Mouse (Mus musculus): ENCODE results near the gene Nphp4.

The Nphp4 gene

DNA sequence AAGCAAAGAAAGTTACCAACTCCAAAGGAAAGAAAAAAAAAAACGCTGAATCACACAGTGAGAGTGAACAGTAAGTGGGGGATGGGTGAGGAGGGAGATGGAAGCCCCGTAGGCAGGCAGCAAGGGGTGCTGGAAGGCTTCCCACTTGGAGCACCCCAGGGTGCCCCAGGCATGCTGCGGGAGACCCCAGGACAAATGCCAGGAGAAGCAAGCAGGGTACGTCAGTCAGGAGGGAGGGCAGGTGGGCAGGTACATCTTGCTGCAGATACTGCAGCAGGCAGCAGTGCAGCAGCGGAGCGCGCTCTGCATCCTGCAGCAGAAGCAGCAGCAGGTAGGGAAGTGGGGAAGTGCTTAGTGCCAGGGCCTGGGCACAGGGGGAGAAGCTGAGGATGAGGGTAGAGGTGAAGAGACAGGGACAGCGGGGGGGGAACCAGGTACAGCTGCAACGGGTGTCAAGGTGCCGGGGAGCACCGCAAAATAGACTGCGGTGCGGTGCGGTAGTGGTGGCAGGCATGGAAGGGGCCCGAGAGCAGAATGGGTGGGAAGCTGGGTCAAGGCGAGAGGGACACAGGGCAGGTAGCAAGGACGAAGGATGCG is at the start of gene Nphp4:
Gene Nphp4 (plus strand): TSS at position 280 of the 597 bp plus-strand sequence.
- peak; percentile 36 for DNase-seq

GRCm38 (mm10) chr4:152428259-152428658 is 48.2 kb upstream of the Nphp4 start:
- DNase-seq, result peak; percentile 74

GRCm38 (mm10) chr4:152432308-152432707 is 44.2 kb upstream of the Nphp4 start:
- no peak for DNase-seq

DNA sequence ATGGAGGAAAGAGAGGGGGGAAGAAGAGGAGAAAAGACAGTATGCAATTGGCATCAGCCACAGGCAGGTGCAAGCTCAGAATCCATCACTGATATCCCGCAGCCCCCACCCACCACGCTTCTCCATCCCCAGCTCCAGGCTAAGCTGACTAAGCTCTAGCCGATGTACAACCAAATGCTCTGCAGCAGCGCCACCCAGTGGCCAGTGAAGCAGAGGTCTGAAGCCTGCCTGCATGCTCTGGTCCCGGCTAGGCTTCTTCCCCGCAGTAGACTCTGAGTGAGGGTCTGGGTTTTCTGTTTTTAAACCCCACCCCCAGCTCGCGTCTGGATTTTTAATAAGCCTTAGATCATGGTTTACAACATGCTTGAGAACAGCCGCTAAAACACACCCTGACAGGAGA is 41.7 kb upstream of the Nphp4 start:
- peak; percentile 92 for DNase-seq

DNA sequence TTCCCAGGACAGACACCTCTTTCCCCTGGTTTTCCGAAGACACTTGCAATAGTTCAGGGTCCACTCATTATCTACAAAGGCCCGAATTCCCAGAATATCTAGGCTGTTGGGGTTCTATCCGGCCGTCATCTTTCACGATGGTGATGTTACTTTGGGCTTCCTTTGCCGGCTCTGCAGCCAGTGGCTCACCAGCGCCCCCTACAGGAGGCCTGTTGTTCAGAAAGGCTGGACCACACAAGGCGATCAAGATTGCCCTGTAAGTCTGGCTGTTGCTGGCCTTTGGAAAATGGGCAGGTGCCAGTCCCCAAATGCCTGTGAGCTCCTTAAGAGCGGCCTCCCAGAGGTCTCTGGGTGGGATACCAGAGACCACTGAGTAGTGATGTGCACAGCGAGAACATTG is 41.3 kb upstream of the Nphp4 start:
- peak; percentile 76 for DNase-seq

DNA sequence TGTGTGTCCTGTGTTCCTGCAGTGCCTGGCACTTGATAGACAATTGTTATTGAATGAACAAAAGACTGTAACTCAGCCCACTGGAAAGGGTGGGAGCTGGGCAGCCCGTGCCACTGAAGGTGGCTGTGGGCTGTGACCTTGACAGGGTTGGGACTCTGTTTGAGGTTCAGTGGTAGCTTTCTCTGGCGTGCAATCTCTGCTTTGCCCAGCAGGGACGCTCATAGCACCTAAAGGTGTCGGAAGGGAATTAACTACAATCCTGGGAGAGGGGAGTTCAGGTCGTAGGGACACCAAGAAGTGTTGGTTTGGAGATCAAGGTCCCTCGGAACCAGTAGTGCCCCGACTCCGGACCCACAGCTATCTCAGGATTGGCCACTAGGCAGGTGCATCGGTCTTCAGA is 35.6 kb upstream of the Nphp4 start:
- DNase-seq, result no peak

DNA sequence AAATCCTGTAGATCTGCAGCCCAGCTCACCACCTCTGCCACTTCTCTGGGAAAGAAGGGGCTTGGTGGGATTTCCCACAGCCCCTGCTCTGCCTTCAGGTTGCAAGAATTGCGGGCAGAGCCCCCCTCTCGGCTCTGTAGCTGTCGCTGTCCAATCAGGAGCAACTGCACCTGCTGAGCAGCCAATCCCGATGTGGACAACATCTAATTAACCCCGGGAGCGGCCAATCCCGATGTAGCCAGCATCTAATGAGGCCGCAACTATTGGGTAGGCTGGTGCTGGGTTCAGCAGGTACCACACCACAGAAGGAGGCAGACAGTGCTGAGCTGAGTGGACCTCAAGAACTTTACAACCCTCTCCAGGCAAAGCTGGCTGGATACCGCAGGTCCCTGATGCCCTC is 35.0 kb upstream of the Nphp4 start:
- DNase-seq, result no peak

GRCm38 (mm10) chr4:152446178-152446577 is 30.3 kb upstream of the Nphp4 start:
- DNase-seq, result no peak

DNA sequence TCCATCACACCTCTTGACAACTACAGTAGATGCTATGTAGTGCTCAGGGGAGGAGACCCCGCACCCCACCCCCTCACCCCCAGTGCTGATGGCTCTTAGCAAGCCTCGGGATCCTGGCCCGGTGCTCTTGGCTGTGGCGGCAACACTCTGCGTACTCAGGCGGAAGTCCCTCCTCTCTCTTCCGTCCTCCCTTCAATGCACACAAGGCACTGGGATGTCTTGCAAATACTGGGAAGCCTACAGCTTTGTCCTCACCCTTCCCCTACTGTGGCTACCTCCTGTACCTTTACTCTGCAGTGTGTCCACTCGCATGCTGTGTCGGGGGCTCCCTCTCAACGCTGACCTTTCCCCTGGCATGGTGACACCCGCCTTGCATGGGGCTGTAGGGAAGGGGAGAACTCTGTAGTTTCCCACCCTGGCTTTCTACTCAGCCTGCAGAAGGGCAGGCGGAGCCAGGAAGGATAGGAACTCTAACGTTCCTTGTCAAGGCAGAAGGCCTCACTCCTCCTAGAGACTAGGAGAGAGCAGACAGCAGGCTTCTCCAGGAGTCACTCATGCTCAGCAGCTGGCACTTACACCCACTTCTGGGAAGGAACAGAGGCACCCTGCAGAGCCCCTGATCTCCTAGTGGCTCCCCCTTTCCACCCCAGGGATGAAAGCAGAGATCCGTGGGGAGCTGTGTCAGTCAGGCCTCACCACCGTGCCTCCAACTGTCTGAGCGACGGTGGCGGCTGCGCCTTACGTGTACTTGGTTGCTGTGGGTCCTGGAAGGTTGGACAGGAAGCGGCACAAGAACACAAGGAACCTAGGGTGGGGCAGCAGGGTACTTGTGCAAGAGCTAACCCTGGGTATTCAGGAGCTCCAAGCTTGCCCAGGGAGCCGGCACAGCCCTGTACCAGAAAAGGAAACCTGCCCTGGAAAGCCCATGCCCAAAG is 28.5 kb upstream of the Nphp4 start:
- peak; percentile 63 for DNase-seq

DNA sequence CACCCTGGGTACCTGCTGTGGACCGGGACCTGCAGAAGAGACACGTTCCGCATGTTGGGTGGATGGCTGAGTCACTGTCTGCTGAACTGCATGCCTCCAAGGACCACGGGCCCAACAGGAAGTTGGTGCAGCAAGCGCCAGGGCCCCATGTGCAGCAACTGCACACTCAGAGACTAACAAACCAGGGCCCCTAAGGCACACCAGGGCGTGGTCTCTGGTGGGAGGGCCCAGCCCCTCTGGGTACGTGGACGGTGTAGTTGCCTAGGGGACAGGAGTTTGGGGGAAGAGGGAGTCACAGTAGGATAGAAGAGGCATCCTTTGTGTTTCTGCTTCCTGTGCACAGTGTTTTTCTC is 27.9 kb upstream of the Nphp4 start:
- no peak for DNase-seq

DNA sequence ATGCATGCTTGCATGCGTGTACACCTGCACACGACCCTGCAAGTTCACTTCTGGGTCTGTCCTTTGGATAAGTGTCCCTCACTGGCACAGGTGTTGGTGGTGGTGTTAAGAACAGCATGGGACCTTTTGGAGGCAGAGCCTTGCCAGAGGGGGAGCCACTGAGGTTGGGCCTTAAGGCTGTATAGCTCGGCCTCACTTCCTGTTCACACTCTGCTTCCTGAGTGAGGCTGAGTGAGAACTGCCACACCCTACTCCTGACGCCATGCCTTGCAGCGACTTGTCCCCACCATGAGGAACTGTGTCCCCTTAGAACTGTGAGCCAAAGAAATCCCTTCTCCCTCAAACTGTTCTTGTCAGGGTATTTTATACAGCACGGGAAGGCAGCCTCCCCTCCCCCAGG is 25.1 kb upstream of the Nphp4 start:
- DNase-seq, result no peak

DNA sequence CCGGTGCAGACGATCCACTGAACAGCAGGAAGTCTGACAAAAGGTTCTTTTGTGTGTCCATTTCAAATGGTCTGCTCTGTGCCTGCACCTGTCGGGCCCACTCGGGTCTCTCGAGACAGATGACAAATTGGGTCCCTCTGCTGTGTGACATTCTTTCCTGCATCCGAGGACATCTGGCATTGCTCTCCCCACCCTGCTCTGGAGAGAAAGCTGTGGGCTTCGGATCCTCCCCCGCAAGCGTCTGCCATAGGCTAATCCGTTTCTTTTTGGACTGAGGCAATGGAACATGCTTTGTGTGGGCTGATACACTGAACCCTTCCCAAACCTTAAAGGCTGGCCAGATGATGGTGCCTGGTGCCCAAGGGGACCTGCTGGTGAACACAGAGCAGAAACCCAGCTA is 23.4 kb upstream of the Nphp4 start:
- DNase-seq, result peak; percentile 92

GRCm38 (mm10) chr4:152454153-152454552 is 22.4 kb upstream of the Nphp4 start:
- DNase-seq, result no peak

- peak; percentile 86 for DNase-seq
Observed at GRCm38 (mm10) chr4:152456609-152457008, 19.9 kb upstream of the Nphp4 start.

DNA sequence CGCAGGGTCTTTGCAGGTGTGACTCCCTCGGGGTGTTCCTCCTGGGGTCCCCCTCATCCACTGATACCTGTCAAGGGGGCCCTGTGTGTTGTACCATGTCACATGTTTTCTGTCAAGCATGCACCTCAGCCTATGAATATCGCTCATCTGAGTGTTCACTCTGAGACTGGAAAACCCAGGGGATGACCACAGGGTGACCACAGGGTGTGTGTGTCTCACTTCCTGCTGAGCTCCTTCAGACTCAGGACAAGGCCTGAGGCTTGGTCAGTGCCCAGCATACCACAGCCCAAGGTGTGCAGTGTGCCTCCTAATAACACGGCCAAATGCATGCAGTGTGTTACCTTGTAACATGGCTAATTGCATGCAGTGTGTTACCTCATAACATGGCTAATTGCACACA is 18.8 kb upstream of the Nphp4 start:
- DNase-seq, result no peak

DNA sequence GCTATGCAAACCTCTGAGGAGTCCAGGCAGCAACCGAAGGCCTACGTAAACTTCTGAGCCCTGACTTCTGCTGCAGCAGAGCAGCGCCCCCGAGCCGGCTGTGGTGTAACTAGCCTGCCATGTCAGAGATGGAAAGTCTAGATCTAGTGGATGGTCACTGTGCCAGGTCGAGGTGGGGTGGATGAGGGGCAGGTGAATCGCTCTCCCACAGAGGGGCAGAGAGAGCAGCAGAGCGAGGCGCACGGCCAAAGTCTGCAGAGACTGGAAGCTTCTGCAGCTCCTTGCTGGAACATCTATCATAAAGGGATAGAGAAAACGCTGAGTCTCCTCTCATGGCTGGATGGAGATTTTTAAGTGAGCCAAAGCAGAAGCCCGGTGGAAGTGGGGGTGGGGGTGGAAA is 14.0 kb upstream of the Nphp4 start:
- DNase-seq, result no peak

- no peak for DNase-seq
Observed at GRCm38 (mm10) chr4:152463147-152463546, 13.4 kb upstream of the Nphp4 start.

DNA sequence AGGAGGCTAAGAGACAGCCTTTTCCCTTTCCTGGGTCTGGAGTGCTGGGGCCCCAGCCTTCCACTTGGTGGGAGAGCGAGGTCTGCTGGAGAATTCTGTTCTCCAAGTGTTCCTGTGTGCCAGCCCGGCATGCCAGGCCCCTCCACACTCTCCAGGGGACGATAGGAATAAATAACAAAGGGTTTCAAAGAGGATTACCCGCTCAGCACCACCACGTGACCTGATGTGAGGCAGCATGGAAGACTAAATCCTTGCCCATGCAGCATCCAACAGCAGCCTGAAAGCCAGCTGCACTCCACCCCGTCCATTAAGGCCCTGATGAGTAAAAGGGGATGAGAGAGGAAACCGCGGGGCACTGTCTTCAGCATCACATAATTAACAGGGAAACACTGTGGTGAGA is 11.4 kb upstream of the Nphp4 start:
- no peak for DNase-seq

GRCm38 (mm10) chr4:152466601-152467000 is 9.9 kb upstream of the Nphp4 start:
- DNase-seq, result peak; percentile 42

- DNase-seq, result peak; percentile 51
Observed at GRCm38 (mm10) chr4:152467951-152468350, 8.6 kb upstream of the Nphp4 start.

DNA sequence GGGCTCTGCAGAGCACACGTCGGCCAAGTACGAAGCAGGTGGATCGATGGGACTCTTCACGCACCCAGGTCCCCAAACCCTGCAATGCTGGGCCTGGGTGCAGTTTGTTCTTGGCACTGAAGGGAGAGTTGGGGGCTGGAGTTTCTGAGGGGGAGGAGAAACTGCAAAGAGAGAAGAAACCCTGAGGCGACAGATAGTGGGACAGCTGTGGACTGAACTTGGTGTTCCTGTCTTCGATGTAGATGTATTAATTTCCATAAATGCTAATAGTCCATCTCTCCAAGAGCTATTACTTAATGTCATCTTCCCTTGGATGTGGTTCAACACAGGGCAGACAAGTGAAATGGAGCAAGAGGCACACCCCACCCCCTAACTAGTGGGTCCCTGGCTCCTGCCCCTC is 565 bp upstream of the Nphp4 start:
- DNase-seq, result no peak

DNA sequence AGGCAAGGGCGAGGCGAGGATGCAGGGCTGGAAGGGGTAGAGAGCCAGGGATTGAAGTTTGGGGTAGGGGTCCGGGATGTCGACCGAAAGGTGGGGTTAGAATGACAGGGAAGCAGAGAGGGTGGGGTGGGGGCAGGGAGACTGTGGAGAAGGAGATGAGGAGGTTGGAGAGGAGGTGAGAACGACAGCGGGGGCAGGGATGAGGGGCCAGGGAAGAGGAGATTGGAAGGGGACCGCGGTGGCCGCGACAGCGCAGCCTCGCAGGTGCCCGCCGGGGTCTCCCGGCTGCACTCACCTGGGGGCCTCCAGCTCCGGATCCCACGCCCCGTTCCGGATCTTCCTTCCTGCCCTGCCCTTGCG is 580 bp downstream of the Nphp4 start:
- DNase-seq, result no peak

DNA sequence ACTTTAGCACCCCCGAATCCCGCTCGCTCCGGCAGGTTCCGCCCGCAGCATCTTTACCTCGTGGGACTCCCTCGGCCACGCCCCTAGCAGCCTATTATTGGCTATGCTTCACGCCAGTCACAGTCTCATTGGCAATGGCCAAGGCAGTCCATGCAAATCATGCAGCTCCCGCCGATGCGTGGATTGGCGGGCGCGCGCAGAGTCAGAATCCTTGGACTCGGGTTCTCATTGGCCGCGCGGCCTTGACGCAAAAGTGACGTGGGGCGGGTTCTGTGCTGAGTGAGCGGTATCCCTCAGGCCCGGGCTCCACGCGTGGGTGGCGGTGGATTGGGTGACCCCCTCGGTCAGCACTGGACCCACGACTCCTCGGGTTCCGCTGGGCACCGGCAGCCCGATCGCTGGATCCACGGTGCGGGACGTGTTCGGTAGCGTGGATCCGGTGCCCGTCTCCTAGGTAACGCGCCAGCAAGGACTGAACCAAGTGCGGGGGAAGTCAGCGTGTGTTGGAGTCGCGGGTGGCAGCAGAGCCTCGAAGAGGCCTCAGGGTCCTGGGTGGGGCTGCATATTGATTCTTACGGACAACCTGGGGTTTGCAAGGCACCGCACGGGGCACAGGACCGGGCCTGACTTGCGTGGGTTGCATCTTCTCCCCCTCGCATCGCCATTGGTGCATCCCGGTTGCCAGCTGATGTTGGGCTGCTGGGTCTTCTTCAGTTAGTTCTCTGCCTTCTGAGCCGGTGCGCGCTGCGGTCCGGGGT is 1.1 kb downstream of the Nphp4 start, which contains the start of gene Kcnab2:
Gene Kcnab2 (minus strand): TSS at position 406 of the 758 bp plus-strand sequence.
- peak; percentile 100 for DNase-seq

DNA sequence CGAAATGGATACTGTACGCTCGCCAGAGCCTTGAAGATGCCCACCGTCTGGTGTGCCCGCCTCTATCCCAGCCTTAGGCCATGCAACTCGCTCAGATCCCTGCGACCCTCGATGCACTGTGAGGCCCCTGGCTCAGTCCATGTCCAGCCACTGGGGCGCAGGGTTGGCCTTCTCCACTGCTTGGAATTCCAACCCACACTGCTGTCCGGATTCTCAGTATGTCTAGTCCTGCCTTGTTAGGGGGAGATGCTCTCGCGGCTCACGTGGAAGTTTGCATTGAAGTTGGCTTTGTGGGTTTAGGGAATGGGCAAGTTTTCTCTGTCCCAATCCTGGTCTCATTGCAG is 1.7 kb downstream of the Nphp4 start:
- DNase-seq, result no peak
